In the genomic region with DNA sequence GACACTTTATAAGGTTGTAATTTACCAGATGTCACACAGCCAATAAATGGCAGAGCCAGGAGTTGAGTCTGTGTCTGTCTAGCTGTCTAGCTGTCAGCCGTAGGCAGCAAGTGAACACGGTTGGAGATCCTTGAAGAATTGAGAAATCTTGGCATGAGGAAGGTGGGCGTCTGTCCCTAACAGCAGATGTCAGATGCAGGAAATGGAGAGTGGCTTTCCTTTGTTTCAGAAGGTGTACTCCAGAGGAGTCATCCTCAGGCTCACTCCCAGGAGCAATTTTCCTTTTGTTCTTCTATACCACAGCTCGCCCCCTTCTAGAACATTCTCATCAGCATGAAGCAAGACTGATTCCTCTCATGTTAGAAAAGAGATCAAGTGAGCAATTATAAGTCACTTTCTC, we compare ENCODE assay signal across 20 mouse cellular contexts. TPM values are rescaled to one million over a fixed set of nuclear protein-coding genes. Genes with fewer than 3 reads are reported as not detected.
"Had no signal": no experiment of that assay in that cellular context is flagged by ENCODE, and none has a peak within 500 bp of the region (broad histone marks: within the 10 kb centered on the region; RNA-seq: fewer than 3 reads in every experiment).

No protein-coding gene starts in this region.

- DNase-seq: gastrocnemius, postnatal 14 days; gastrocnemius, postnatal 36 days; heart, adult 18-20 months; heart, postnatal 14 days; heart, postnatal 36 days; kidney, adult 11 months; kidney, adult 2 months; kidney, adult 9 months; kidney, postnatal 14 days; kidney, postnatal 36 days; layer of hippocampus, adult 9-11 months; layer of hippocampus, postnatal 36 days; left cerebral cortex, postnatal 4 days had no signal

RNA-seq across cellular contexts. Expression of a gene that starts 40.2 kb away (rescaled TPM):
- total RNA-seq: gastrocnemius, adult 18-20 months; gastrocnemius, adult 8-10 months; gastrocnemius, postnatal 14 days; gastrocnemius, postnatal 36 days; layer of hippocampus, adult 18-20 months; layer of hippocampus, postnatal 14 days; layer of hippocampus, postnatal 36 days; left cerebral cortex, adult 2 months; left cerebral cortex, postnatal 10 days; left cerebral cortex, postnatal 25 days; left cerebral cortex, postnatal 4 days had no signal
